Mouse (Mus musculus): ENCODE data around the gene Hist2h3b.

- TF ChIP-seq POLR2A (IDR thresholded peaks at IDR 0.05; ENCODE audit: low read depth, low read length) (no peak; the same call in 1 of the 2 replicates), CTCF (IDR thresholded peaks at IDR 0.05; ENCODE audit: borderline replicate concordance, insufficient read depth, low read length) (no peak)
Measured at GRCm38 (mm10) chr3:96237335-96237903, 31.0 kb upstream of the Hist2h3b start.

All from embryonic fibroblast, embryonic 13.5 days (primary cell).